8 mouse cellular contexts compared by ENCODE assay signal in genomic region chr19:50487768-50488167, GRCm38 (mm10).
DNase-seq lines count a peak whose midpoint lies in the region; ATAC-seq lines count a peak whose summit lies in the region.

No protein-coding gene starts in this region.

- DNase-seq in kidney, postnatal 4 days, result peak; percentile 16 to 20
- DNase-seq in kidney, adult 9 months, result no peak
- DNase-seq in frontal cortex, adult 2 months (ENCODE audit: extremely low spot score in 1 of 2, low spot score in 1 of 2), result peak; percentile 14 to 77
- DNase-seq in layer of hippocampus, postnatal 36 days, result peak; percentile 65 to 78
- no peak for DNase-seq in thymus, postnatal 14 days

- peak; percentile 91 for ATAC-seq in midbrain, embryonic 16.5 days
- ATAC-seq in monocyte, adult 5-6 weeks (replicated peaks; ENCODE audit: insufficient number of reproducible peaks, low FRiP score, low TSS enrichment, poor library complexity, severe bottlenecking), result no peak
- ATAC-seq in erythroblast, adult 5-6 weeks (replicated peaks; ENCODE audit: low FRiP score, poor library complexity, severe bottlenecking), result no peak

- H3K4me2 ChIP-seq in midbrain, embryonic 16.5 days (ENCODE audit: low read length), result peak overlapping the region; percentile 50

- H3K36me3 ChIP-seq in midbrain, embryonic 16.5 days (ENCODE audit: control insufficient read depth, insufficient read depth, low read length), result no peaks in the 10 kb centered on the region

- H3K4me3 ChIP-seq in midbrain, embryonic 16.5 days (ENCODE audit: low read depth, low read length), result peak overlapping the region; percentile 18

- WGBS in midbrain, embryonic 16.5 days, result 8% methylated on average over 11 of the region's 11 CpGs

- H3K27ac ChIP-seq in midbrain, embryonic 16.5 days (ENCODE audit: low read length), result peak overlapping the region; percentile 53; the same call in 1 of the 2 replicates

- peak overlapping the region; percentile 41; the same call in 1 of the 2 replicates for H3K9ac ChIP-seq in midbrain, embryonic 16.5 days (ENCODE audit: low read depth, low read length)

- peaks cover 19% of the 10 kb centered on the region for H3K4me1 ChIP-seq in midbrain, embryonic 16.5 days (ENCODE audit: control insufficient read depth, insufficient read depth, low read length)

- no peaks in the 10 kb centered on the region for H3K27me3 ChIP-seq in midbrain, embryonic 16.5 days (ENCODE audit: control insufficient read depth, insufficient read depth, low read depth, low read length)

- H3K9me3 ChIP-seq in midbrain, embryonic 16.5 days (replicated peaks; ENCODE audit: control insufficient read depth, low read length, poor library complexity, severe bottlenecking), result no peaks in the 10 kb centered on the region

Comparison
In these comparisons a context has a peak if more than half of its experiments do, and no peak if none do; other contexts are left out.
1. DNase-seq: peak in kidney, postnatal 4 days (2 of 2), frontal cortex, adult 2 months (2 of 2) and layer of hippocampus, postnatal 36 days (2 of 2); none in kidney, adult 9 months (single experiment) and thymus, postnatal 14 days (single experiment).